Mouse (Mus musculus): Measurements from ENCODE around the gene Clpx. TPM values are rescaled to one million over a fixed set of nuclear protein-coding genes. Genes with fewer than 3 reads are reported as not detected.

Clpx gene
- polyA plus RNA-seq, 1 experiment from 2014 or later = 43.0 TPM

GRCm38 (mm10) chr9:65363684-65364083 is 69.6 kb downstream of the Clpx start:
- 47% methylated on average over 9 of the region's 9 CpGs for WGBS
- peak; percentile 76 for DNase-seq (ENCODE audit: low spot score)
- Histone ChIP-seq H3K27me3 (ENCODE audit: insufficient read depth, poor library complexity, severe bottlenecking) (no peaks in the 10 kb centered on the region), H3K4me3 (no peak overlapping the region), H3K4me1 (peaks cover 22% of the 10 kb centered on the region), H3K9me3 (no peaks in the 10 kb centered on the region), H3K27ac (no peak overlapping the region), H3K36me3 (peaks cover 47% of the 10 kb centered on the region)

GRCm38 (mm10) chr9:65365721-65366120 is 71.7 kb downstream of the Clpx start:
- 87% methylated on average over 7 of the region's 7 CpGs for WGBS
- Histone ChIP-seq H3K27me3 (ENCODE audit: insufficient read depth, poor library complexity, severe bottlenecking) (no peaks in the 10 kb centered on the region), H3K27ac (no peak overlapping the region), H3K36me3 (peaks cover 28% of the 10 kb centered on the region), H3K4me3 (no peak overlapping the region), H3K4me1 (peaks cover 22% of the 10 kb centered on the region), H3K9me3 (no peaks in the 10 kb centered on the region)
- DNase-seq (ENCODE audit: low spot score) = peak; percentile 54

- DNase-seq (ENCODE audit: low spot score) = no peak
- H3K27me3 ChIP-seq (ENCODE audit: insufficient read depth, poor library complexity, severe bottlenecking) = no peaks in the 10 kb centered on the region
- H3K9me3 ChIP-seq = no peaks in the 10 kb centered on the region
- peaks cover 17% of the 10 kb centered on the region for H3K36me3 ChIP-seq
- H3K4me1 ChIP-seq = peaks cover 13% of the 10 kb centered on the region; the same call in 1 of the 2 replicates
- H3K4me3 ChIP-seq = no peak overlapping the region
- no peak overlapping the region for H3K27ac ChIP-seq
- WGBS = 75% methylated on average over 24 of the region's 24 CpGs
Observed at GRCm38 (mm10) chr9:65371756-65372155, 77.7 kb downstream of the Clpx start.

GRCm38 (mm10) chr9:65372449-65372848 is 78.4 kb downstream of the Clpx start:
- H3K4me3 ChIP-seq = no peak overlapping the region
- peaks cover 13% of the 10 kb centered on the region; the same call in 1 of the 2 replicates for H3K4me1 ChIP-seq
- H3K27me3 ChIP-seq (ENCODE audit: insufficient read depth, poor library complexity, severe bottlenecking) = no peaks in the 10 kb centered on the region
- H3K27ac ChIP-seq = no peak overlapping the region
- H3K9me3 ChIP-seq = no peaks in the 10 kb centered on the region
- peaks cover 20% of the 10 kb centered on the region for H3K36me3 ChIP-seq
- 67% methylated on average over 4 of the region's 4 CpGs for WGBS
- no peak for DNase-seq (ENCODE audit: low spot score)

GRCm38 (mm10) chr9:65374468-65375162 is 80.6 kb downstream of the Clpx start:
- Histone ChIP-seq H3K27me3 (ENCODE audit: insufficient read depth, poor library complexity, severe bottlenecking) (no peaks in the 10 kb centered on the region), H3K36me3 (peaks cover 23% of the 10 kb centered on the region), H3K4me3 (no peak overlapping the region), H3K9me3 (no peaks in the 10 kb centered on the region), H3K4me1 (peaks cover 8% of the 10 kb centered on the region; the same call in 1 of the 2 replicates), H3K27ac (peak overlapping the region; percentile 18; the same call in 1 of the 2 replicates)
- 73% methylated on average over 5 of the region's 5 CpGs for WGBS
- no peak for DNase-seq (ENCODE audit: low spot score)

- Histone ChIP-seq H3K4me1 (peaks cover 8% of the 10 kb centered on the region; the same call in 1 of the 2 replicates), H3K27ac (peak overlapping the region; percentile 18; the same call in 1 of the 2 replicates), H3K27me3 (ENCODE audit: insufficient read depth, poor library complexity, severe bottlenecking) (no peaks in the 10 kb centered on the region), H3K36me3 (peaks cover 23% of the 10 kb centered on the region), H3K9me3 (no peaks in the 10 kb centered on the region), H3K4me3 (no peak overlapping the region)
- no peak for DNase-seq (ENCODE audit: low spot score)
- 84% methylated on average over 9 of the region's 9 CpGs for WGBS
Observed at GRCm38 (mm10) chr9:65375163-65375934, 81.3 kb downstream of the Clpx start.

Other genes with a start within 250 kb of the Clpx start
- gene Igdcc4, start 192.8 kb upstream of the Clpx start, polyA plus RNA-seq (2016; fragmentation: Nextera tagmentation; extraction: Ambion mirVana) = 7.5 and 10.8 TPM in 2 replicates
- gene Igdcc3, start 153.1 kb upstream of the Clpx start, polyA plus RNA-seq (2016; fragmentation: Nextera tagmentation; extraction: Ambion mirVana) = 26.8 and 65.0 TPM in 2 replicates
- gene Parp16, start 98.9 kb upstream of the Clpx start, polyA plus RNA-seq (2016; fragmentation: Nextera tagmentation; extraction: Ambion mirVana) = 4.8 and 5.8 TPM in 2 replicates
- not detected in 2 replicates for gene Cilp, start 29.1 kb upstream of the Clpx start, polyA plus RNA-seq (2016; fragmentation: Nextera tagmentation; extraction: Ambion mirVana)
- gene Pdcd7, start 51.8 kb downstream of the Clpx start, polyA plus RNA-seq (2016; fragmentation: Nextera tagmentation; extraction: Ambion mirVana) = 5.6 and 7.8 TPM in 2 replicates
- 0.27 and 0.38 TPM in 2 replicates for gene Ubap1l, start 66.8 kb downstream of the Clpx start, polyA plus RNA-seq (2016; fragmentation: Nextera tagmentation; extraction: Ambion mirVana)
- gene Kbtbd13, start 97.4 kb downstream of the Clpx start, polyA plus RNA-seq (2016; fragmentation: Nextera tagmentation; extraction: Ambion mirVana) = 1.4 and 2.1 TPM in 2 replicates
- gene Rasl12, start 104.2 kb downstream of the Clpx start, polyA plus RNA-seq (2016; fragmentation: Nextera tagmentation; extraction: Ambion mirVana) = 1.9 and 3.9 TPM in 2 replicates
- not detected in 2 replicates for gene Slc51b, start 128.7 kb downstream of the Clpx start, polyA plus RNA-seq (2016; fragmentation: Nextera tagmentation; extraction: Ambion mirVana)
- gene Mtfmt, start 141.5 kb downstream of the Clpx start, polyA plus RNA-seq (2016; fragmentation: Nextera tagmentation; extraction: Ambion mirVana) = 14.7 and 17.3 TPM in 2 replicates
- gene Spg21, start 166.7 kb downstream of the Clpx start, polyA plus RNA-seq (2016; fragmentation: Nextera tagmentation; extraction: Ambion mirVana) = 66.7 and 71.1 TPM in 2 replicates
- gene Ankdd1a, start 225.9 kb downstream of the Clpx start, polyA plus RNA-seq (2016; fragmentation: Nextera tagmentation; extraction: Ambion mirVana) = not detected in 2 replicates

Measured in heart, embryonic 10.5 days (tissue).